Mouse (Mus musculus) kidney, embryonic 14.5 days (tissue): Measurements from ENCODE around the gene Fbxo33. TPM values are rescaled to one million over a fixed set of nuclear protein-coding genes. Genes with fewer than 3 reads are reported as not detected.

Experiments used
- ATAC-seq: fragments of 200-750 bp; cut with Nextera tagmentation; 2 replicates; pipeline ENCODE4 v1.8.0; 2017; ENCODE audit warnings: moderate number of reproducible peaks, mild to moderate bottlenecking, moderate TSS enrichment, moderate library complexity; ENCODE audit not compliant: low FRiP score, low TSS enrichment
- H3K27ac ChIP-seq: fragments of 300-500 bp; sonication (generic); 2 replicates; pipeline ENCODE4 v1.5.1; 2014; ENCODE audit warnings: low read depth, mild to moderate bottlenecking, low read length, moderate library complexity, mixed read lengths
- H3K27me3 ChIP-seq: fragments of 300-500 bp; sonication (generic); 2 replicates; pipeline ENCODE4 v1.6.1; 2014; ENCODE audit warnings: mild to moderate bottlenecking, low read length; ENCODE audit not compliant: control insufficient read depth, insufficient read depth
- H3K36me3 ChIP-seq: fragments of 300-500 bp; sonication (generic); 2 replicates; pipeline ENCODE4 v1.6.1; 2014; ENCODE audit warnings: low read length, mixed read lengths; ENCODE audit not compliant: control insufficient read depth, insufficient read depth
- H3K4me1 ChIP-seq: fragments of 300-500 bp; sonication (generic); 2 replicates; pipeline ENCODE4 v1.6.1; 2014; ENCODE audit warnings: low read length, mixed read lengths; ENCODE audit not compliant: control insufficient read depth, insufficient read depth
- H3K4me2 ChIP-seq: fragments of 300-500 bp; sonication (generic); replicated peaks from 2 replicates; pipeline ENCODE4 v1.6.1; 2014; ENCODE audit warnings: low read depth, mild to moderate bottlenecking, low read length
- H3K4me3 ChIP-seq: fragments of 300-500 bp; sonication (generic); 2 replicates; pipeline ENCODE4 v1.5.1; 2014; ENCODE audit warnings: mild to moderate bottlenecking, low read length
- H3K9ac ChIP-seq: fragments of 300-500 bp; sonication (generic); 2 replicates; pipeline ENCODE4 v1.6.1; 2014; ENCODE audit warnings: low read depth, mild to moderate bottlenecking, low read length, moderate library complexity
- H3K9me3 ChIP-seq: fragments of 300-500 bp; sonication (generic); 2 replicates; pipeline ENCODE4 v1.6.1; 2016; ENCODE audit warnings: low read length; ENCODE audit not compliant: control insufficient read depth
- WGBS: fragments of 180-500 bp; shearing (Covaris S2); extraction: QIAGEN DNeasy Blood & Tissue Kit; methylation state at CpG from one replicate; pipeline ENCODE4 v1.1.7; 2014; 5-methylcytosine and 5-hydroxymethylcytosine counted together
- microRNA-seq: library from miRNA; unstranded; fragments of <30 nt; microRNA quantifications from one replicate; pipeline ENCODE4, GENCODE M21; 2016
- polyA plus RNA-seq: library from polyadenylated mRNA; unstranded; fragments of >200 nt; fragmentation: Nextera tagmentation; extraction: Ambion mirVana; gene quantifications from 2 replicates; pipeline ENCODE4 v1.2.1, GENCODE M21; 2014

The Fbxo33 gene
- polyA plus RNA-seq, 1 experiment from 2014 or later, result 14.0 TPM

- no peaks in the 10 kb centered on the region for H3K27me3 ChIP-seq
- WGBS, result 92% methylated on average over 12 of the region's 12 CpGs
- no peaks in the 10 kb centered on the region for H3K4me1 ChIP-seq
- H3K9me3 ChIP-seq, result no peaks in the 10 kb centered on the region
- H3K9ac ChIP-seq, result no peak overlapping the region
- H3K27ac ChIP-seq, result no peak overlapping the region
- ATAC-seq, result no peak
- H3K4me3 ChIP-seq, result no peak overlapping the region
- H3K4me2 ChIP-seq, result no peak overlapping the region
- peaks cover 55% of the 10 kb centered on the region for H3K36me3 ChIP-seq
Observed at GRCm38 (mm10) chr12:59188086-59188682, 31.3 kb downstream of the Fbxo33 start.

- Histone ChIP-seq H3K27me3 (no peaks in the 10 kb centered on the region), H3K4me1 (no peaks in the 10 kb centered on the region), H3K27ac (no peak overlapping the region), H3K9ac (no peak overlapping the region), H3K4me2 (no peak overlapping the region), H3K36me3 (peaks cover 82% of the 10 kb centered on the region), H3K4me3 (no peak overlapping the region), H3K9me3 (no peaks in the 10 kb centered on the region)
- ATAC-seq, result no peak
- WGBS, result 96% methylated on average over 3 of the region's 3 CpGs
Observed at GRCm38 (mm10) chr12:59177814-59178213, 41.7 kb downstream of the Fbxo33 start.

- Histone ChIP-seq H3K4me2 (no peak overlapping the region), H3K27me3 (no peaks in the 10 kb centered on the region), H3K27ac (no peak overlapping the region), H3K36me3 (peaks cover 50% of the 10 kb centered on the region), H3K9ac (no peak overlapping the region), H3K4me3 (no peak overlapping the region), H3K4me1 (no peaks in the 10 kb centered on the region), H3K9me3 (no peaks in the 10 kb centered on the region)
- no peak for ATAC-seq
- 93% methylated on average over 4 of the region's 4 CpGs for WGBS
Observed at GRCm38 (mm10) chr12:59169935-59170334, 49.6 kb downstream of the Fbxo33 start.

GRCm38 (mm10) chr12:59166557-59166956, 53.0 kb downstream of the Fbxo33 start:
- no peak overlapping the region for H3K27ac ChIP-seq
- no peaks in the 10 kb centered on the region for H3K4me1 ChIP-seq
- no peak for ATAC-seq
- no peak overlapping the region for H3K4me2 ChIP-seq
- 95% methylated on average over 4 of the region's 4 CpGs for WGBS
- no peaks in the 10 kb centered on the region for H3K27me3 ChIP-seq
- peaks cover 64% of the 10 kb centered on the region for H3K36me3 ChIP-seq
- no peaks in the 10 kb centered on the region for H3K9me3 ChIP-seq
- no peak overlapping the region for H3K9ac ChIP-seq
- H3K4me3 ChIP-seq, result no peak overlapping the region

GRCm38 (mm10) chr12:59164522-59164921, 55.0 kb downstream of the Fbxo33 start:
- no peak for ATAC-seq
- no peak overlapping the region for H3K4me3 ChIP-seq
- no peaks in the 10 kb centered on the region for H3K27me3 ChIP-seq
- no peak overlapping the region for H3K9ac ChIP-seq
- no peaks in the 10 kb centered on the region for H3K9me3 ChIP-seq
- no peak overlapping the region for H3K4me2 ChIP-seq
- H3K4me1 ChIP-seq, result no peaks in the 10 kb centered on the region
- 97% methylated on average over 6 of the region's 6 CpGs for WGBS
- H3K27ac ChIP-seq, result no peak overlapping the region
- peaks cover 67% of the 10 kb centered on the region for H3K36me3 ChIP-seq

GRCm38 (mm10) chr12:59162797-59163196, 56.7 kb downstream of the Fbxo33 start:
- 91% methylated on average over 2 of the region's 2 CpGs for WGBS
- no peaks in the 10 kb centered on the region for H3K4me1 ChIP-seq
- H3K4me3 ChIP-seq, result no peak overlapping the region
- no peak for ATAC-seq
- H3K9me3 ChIP-seq, result no peaks in the 10 kb centered on the region
- H3K36me3 ChIP-seq, result peaks cover 70% of the 10 kb centered on the region
- H3K9ac ChIP-seq, result no peak overlapping the region
- no peaks in the 10 kb centered on the region for H3K27me3 ChIP-seq
- H3K4me2 ChIP-seq, result no peak overlapping the region
- no peak overlapping the region for H3K27ac ChIP-seq

GRCm38 (mm10) chr12:59161091-59161490, 58.4 kb downstream of the Fbxo33 start:
- Histone ChIP-seq H3K4me2 (no peak overlapping the region), H3K27ac (no peak overlapping the region), H3K9ac (no peak overlapping the region), H3K4me1 (no peaks in the 10 kb centered on the region), H3K36me3 (peaks cover 74% of the 10 kb centered on the region), H3K4me3 (no peak overlapping the region), H3K27me3 (no peaks in the 10 kb centered on the region), H3K9me3 (no peaks in the 10 kb centered on the region)
- WGBS, result 50% methylated on average over 2 of the region's 2 CpGs
- no peak for ATAC-seq

Small RNA genes lying within 50 kb of the gene (microRNA-seq; reads per million reads assigned to microRNA genes)
- not detected for gene Gm27284

Other genes starting within 250 kb of the Fbxo33 start
- 46.5 and 82.8 TPM in 2 replicates for gene Sec23a, start 207.7 kb downstream of the Fbxo33 start, polyA plus RNA-seq
- gene Gemin2, start 206.3 kb downstream of the Fbxo33 start, polyA plus RNA-seq, result 28.1 and 29.7 TPM in 2 replicates
- 64.7 and 76.5 TPM in 2 replicates for gene Trappc6b, start 158.3 kb downstream of the Fbxo33 start, polyA plus RNA-seq
- 77.6 and 108 TPM in 2 replicates for gene Pnn, start 152.8 kb downstream of the Fbxo33 start, polyA plus RNA-seq
- gene Mia2, start 123.9 kb downstream of the Fbxo33 start, polyA plus RNA-seq, result 51.1 and 70.6 TPM in 2 replicates